Mouse (Mus musculus): Measurements from ENCODE around the gene Baz1b.

DNA sequence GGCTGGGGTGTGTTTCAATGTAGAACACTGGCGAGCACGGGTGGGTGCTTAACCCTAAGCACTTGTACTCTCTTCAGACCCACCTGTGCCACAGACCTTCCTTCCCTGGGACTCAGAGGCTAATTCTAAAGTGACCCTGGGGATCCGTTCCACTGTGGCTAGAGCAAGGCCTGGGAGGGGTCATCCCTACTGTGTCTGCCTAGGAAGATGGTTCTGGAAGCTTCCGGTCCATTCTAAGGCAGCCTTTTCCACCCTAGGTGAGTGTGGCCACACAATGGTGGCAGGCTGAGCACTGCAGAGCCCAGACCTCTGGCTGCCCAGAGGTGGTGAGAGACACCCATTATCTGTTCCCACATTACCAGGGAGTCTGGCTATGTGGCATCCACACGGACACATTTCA is 99.9 kb downstream of the Baz1b start:
- TF ChIP-seq CTCF (IDR thresholded peaks at IDR 0.05; ENCODE audit: extremely low read depth, insufficient read length, insufficient replicate concordance, low read depth, low read length) (no peak), POLR2A (IDR thresholded peaks at IDR 0.05; ENCODE audit: low read depth, low read length) (no peak)

Data from small intestine, adult 2 months (tissue).